Mouse (Mus musculus) ES-E14 (cell line): ENCODE results near the gene Lrba.

Source experiments
- CHD2 ChIP-seq: IDR thresholded peaks from 2 replicates; pipeline ENCODE4 v1.6.1; 2014; ENCODE audit warnings: mild to moderate bottlenecking, low read depth, low read length, inconsistent platforms
- HCFC1 ChIP-seq: IDR thresholded peaks from 2 replicates; pipeline ENCODE4 v1.6.1; 2012; ENCODE audit warnings: low read length, inconsistent platforms, borderline replicate concordance; ENCODE audit not compliant: insufficient read depth
- MAFK ChIP-seq: IDR thresholded peaks from 2 replicates; pipeline ENCODE4 v1.6.1; 2014; ENCODE audit warnings: mild to moderate bottlenecking, low read depth, low read length, inconsistent platforms; ENCODE audit not compliant: insufficient read depth
- ZC3H11A ChIP-seq: IDR thresholded peaks from 2 replicates; pipeline ENCODE4 v1.6.1; 2012; ENCODE audit warnings: low read depth, mild to moderate bottlenecking, inconsistent platforms, low read length, borderline replicate concordance
- ZNF384 ChIP-seq: IDR thresholded peaks from 2 replicates; pipeline ENCODE4 v1.6.1; 2012; ENCODE audit warnings: low read depth, low read length, inconsistent platforms

GRCm38 (mm10) chr3:86750652-86751051 is 526.2 kb downstream of the Lrba start:
- TF ChIP-seq ZNF384 (no peak), MAFK (no peak), HCFC1 (no peak), CHD2 (no peak), ZC3H11A (no peak)
